In the genomic region with DNA sequence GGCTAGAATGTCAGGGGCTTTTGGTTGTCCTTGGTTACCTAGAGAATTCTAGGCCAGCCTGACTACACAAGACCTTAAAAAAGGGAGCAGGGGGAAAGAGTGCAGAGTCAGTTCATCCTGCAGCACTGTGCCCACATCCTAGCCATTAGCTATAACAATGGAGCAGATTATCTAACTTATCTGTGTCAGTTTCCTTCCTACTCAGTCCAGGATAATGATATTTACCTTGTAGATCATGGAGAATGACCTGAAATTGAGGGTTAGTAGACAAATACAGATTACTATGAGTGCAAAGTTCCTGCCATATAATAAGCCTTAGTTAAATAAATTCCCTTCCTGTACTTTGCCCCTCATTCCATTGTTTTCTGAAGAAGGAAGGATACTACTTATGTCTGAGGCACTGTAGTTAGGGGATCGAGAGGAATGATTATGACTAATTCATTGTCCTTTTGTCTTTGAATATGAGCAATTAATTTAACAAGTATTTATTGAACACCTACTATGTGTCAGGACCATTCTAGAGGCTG, we compare ENCODE assay signal across 32 mouse cellular contexts. TPM values are rescaled to one million over a fixed set of nuclear protein-coding genes. Genes with fewer than 3 reads are reported as not detected.
"Had no signal": no experiment of that assay in that cellular context is flagged by ENCODE, and none has a peak within 500 bp of the region (broad histone marks: within the 10 kb centered on the region; RNA-seq: fewer than 3 reads in every experiment).

No protein-coding gene starts in this region.

- H3K27me3 ChIP-seq: megakaryocyte, embryonic 14.5 days; midbrain, embryonic 13.5 days had no signal

- H3K4me1 ChIP-seq: kidney, embryonic 15.5 days; megakaryocyte, embryonic 14.5 days had no signal

- H3K9ac ChIP-seq: kidney, embryonic 15.5 days; liver, embryonic 14.5 days; liver, postnatal 0 days; lung, embryonic 14.5 days; midbrain, embryonic 13.5 days had no signal

- H3K4me3 ChIP-seq: kidney, embryonic 15.5 days; left cerebral cortex, adult 2 months; megakaryocyte, embryonic 14.5 days; midbrain, embryonic 10.5 days; midbrain, embryonic 13.5 days had no signal

- ATAC-seq: liver, postnatal 0 days; midbrain, embryonic 13.5 days had no signal

- DNase-seq: kidney, adult 11 months; kidney, adult 8-10 months; kidney, postnatal 10 days; kidney, postnatal 4 days; layer of hippocampus, postnatal 36 days; liver, postnatal 0 days; lung, embryonic 14.5 days; right cerebral cortex, adult 18-20 months; right cerebral cortex, postnatal 14 days; right cerebral cortex, postnatal 4 days; thymus, adult 18-20 months; thymus, postnatal 36 days had no signal

- H3K4me2 ChIP-seq: kidney, embryonic 15.5 days; lung, embryonic 14.5 days; midbrain, embryonic 13.5 days had no signal

- H3K27ac ChIP-seq: kidney, embryonic 15.5 days; left cerebral cortex, adult 2 months; liver, embryonic 14.5 days; macrophage; midbrain, embryonic 10.5 days; midbrain, embryonic 13.5 days had no signal

- H3K36me3 ChIP-seq: kidney, embryonic 15.5 days; midbrain, embryonic 10.5 days; midbrain, embryonic 13.5 days had no signal

- H3K9me3 ChIP-seq: kidney, embryonic 15.5 days; megakaryocyte, embryonic 14.5 days; midbrain, embryonic 10.5 days; midbrain, embryonic 13.5 days had no signal

RNA-seq across cellular contexts. Expression of a gene that starts 30.9 kb away (rescaled TPM):
- total RNA-seq: layer of hippocampus, adult 8-10 months; layer of hippocampus, postnatal 10 days; layer of hippocampus, postnatal 36 days; left cerebral cortex, adult 2 months; left cerebral cortex, postnatal 10 days; left cerebral cortex, postnatal 36 days; liver, adult 2 months had no signal
- polyA plus RNA-seq: kidney, embryonic 15.5 days; limb, embryonic 11.5 days; limb, embryonic 14.5 days; liver, adult 2 months; liver, embryonic 14.5 days; liver, postnatal 0 days; lung, embryonic 14.5 days; lung, postnatal 0 days; macrophage; midbrain, embryonic 13.5 days; midbrain, postnatal 0 days; neural tube, embryonic 11.5 days; neural tube, embryonic 14.5 days; stomach, embryonic 14.5 days; urinary bladder, adult 2 months had no signal

RNA-seq across cellular contexts. Expression of a gene that starts 48.9 kb away (rescaled TPM):
- total RNA-seq: layer of hippocampus, adult 8-10 months; layer of hippocampus, postnatal 10 days; layer of hippocampus, postnatal 36 days; left cerebral cortex, adult 2 months; left cerebral cortex, postnatal 10 days; liver, adult 2 months; midbrain, postnatal 0 days had no signal
- polyA plus RNA-seq: kidney, embryonic 15.5 days; limb, embryonic 11.5 days; liver, adult 2 months; liver, embryonic 14.5 days; liver, postnatal 0 days; lung, embryonic 14.5 days; lung, postnatal 0 days; macrophage; midbrain, embryonic 10.5 days; midbrain, embryonic 13.5 days; midbrain, postnatal 0 days; neural tube, embryonic 11.5 days; neural tube, embryonic 14.5 days; stomach, embryonic 14.5 days had no signal

RNA-seq across cellular contexts. Expression of a gene that starts 58.7 kb away (rescaled TPM):
- polyA plus RNA-seq: liver, adult 2 months had no signal
